Mouse (Mus musculus) small intestine, adult 2 months (tissue): ENCODE data around the gene Ttc8. TPM values are rescaled to one million over a fixed set of nuclear protein-coding genes. Genes with fewer than 3 reads are reported as not detected.

ENCODE experiments used
- H3K27ac ChIP-seq: fragments of 200-500 bp; 2 replicates; pipeline ENCODE4 v1.5.1; 2012; ENCODE audit warnings: low read depth, low read length, control low read depth, inconsistent platforms; ENCODE audit not compliant: insufficient read depth
- H3K27me3 ChIP-seq: fragments of 200-500 bp; 2 replicates; pipeline ENCODE4 v1.6.1; 2012; ENCODE audit warnings: mild to moderate bottlenecking, moderate library complexity, low read length, inconsistent platforms; ENCODE audit not compliant: control insufficient read depth, insufficient read depth
- H3K36me3 ChIP-seq: fragments of 200-500 bp; 2 replicates; pipeline ENCODE4 v1.6.1; 2012; ENCODE audit warnings: mild to moderate bottlenecking, low read length, control low read depth, inconsistent platforms; ENCODE audit not compliant: control insufficient read depth, insufficient read depth
- H3K4me1 ChIP-seq: fragments of 200-500 bp; 2 replicates; pipeline ENCODE4 v1.6.1; 2012; ENCODE audit warnings: low read length, inconsistent platforms, mixed read lengths; ENCODE audit not compliant: control insufficient read depth, insufficient read depth, insufficient read length
- H3K4me3 ChIP-seq: fragments of 200-500 bp; 2 replicates; pipeline ENCODE4 v1.5.1; 2012; ENCODE audit warnings: low read depth, mild to moderate bottlenecking, control low read depth, inconsistent platforms, low read length, moderate library complexity
- CTCF ChIP-seq: fragments of 200-500 bp; IDR thresholded peaks from 2 replicates; pipeline ENCODE4 v1.5.1; 2012; ENCODE audit warnings: low read depth, mild to moderate bottlenecking, control low read depth, inconsistent platforms, low read length, moderate library complexity, mixed read lengths; ENCODE audit not compliant: insufficient replicate concordance, insufficient read length; ENCODE audit errors: extremely low read depth
- POLR2A ChIP-seq: fragments of 200-500 bp; IDR thresholded peaks from 2 replicates; pipeline ENCODE4 v1.6.1; 2012; ENCODE audit warnings: low read depth, mild to moderate bottlenecking, control low read depth, inconsistent platforms, low read length, moderate library complexity
- WGBS: fragments of 180-500 bp; shearing (Covaris S2); methylation state at CpG from one replicate; pipeline ENCODE4 v1.1.7; 2018; 5-methylcytosine and 5-hydroxymethylcytosine counted together
- polyA plus RNA-seq: library from polyadenylated mRNA; depleted of rRNA; stranded (reverse); fragments of >200 nt; gene quantifications from 2 replicates; pipeline ENCODE4 v1.2.3, GENCODE M21; 2012; rRNA removed

Ttc8 gene
- polyA plus RNA-seq, 1 experiment: 3.5 TPM

DNA sequence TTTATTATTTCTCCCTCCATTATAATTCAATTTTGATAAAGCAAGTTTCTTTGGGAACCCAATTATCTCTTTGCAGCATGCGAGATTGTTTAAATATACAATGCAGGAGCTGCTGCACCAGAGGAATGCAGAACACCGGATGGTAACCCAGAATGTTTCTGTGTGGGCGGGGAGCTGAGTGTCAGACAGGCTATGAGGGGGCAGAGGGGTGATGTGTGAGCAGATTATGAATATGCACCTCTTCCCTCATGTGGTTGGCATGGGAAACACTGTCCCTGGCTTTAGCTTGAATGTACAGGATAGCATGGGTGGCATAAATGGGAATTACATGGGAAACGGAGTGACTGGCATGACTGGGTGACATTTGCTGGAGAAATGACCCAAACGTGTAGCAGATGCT is 108.3 kb downstream of the Ttc8 start:
- no peak overlapping the region for H3K4me3 ChIP-seq
- no peaks in the 10 kb centered on the region for H3K27me3 ChIP-seq
- H3K36me3 ChIP-seq: no peaks in the 10 kb centered on the region
- WGBS: 38% methylated on average over 5 of the region's 5 CpGs
- H3K27ac ChIP-seq: no peak overlapping the region
- no peak for TF ChIP-seq CTCF
- no peak for TF ChIP-seq POLR2A
- no peaks in the 10 kb centered on the region for H3K4me1 ChIP-seq

DNA sequence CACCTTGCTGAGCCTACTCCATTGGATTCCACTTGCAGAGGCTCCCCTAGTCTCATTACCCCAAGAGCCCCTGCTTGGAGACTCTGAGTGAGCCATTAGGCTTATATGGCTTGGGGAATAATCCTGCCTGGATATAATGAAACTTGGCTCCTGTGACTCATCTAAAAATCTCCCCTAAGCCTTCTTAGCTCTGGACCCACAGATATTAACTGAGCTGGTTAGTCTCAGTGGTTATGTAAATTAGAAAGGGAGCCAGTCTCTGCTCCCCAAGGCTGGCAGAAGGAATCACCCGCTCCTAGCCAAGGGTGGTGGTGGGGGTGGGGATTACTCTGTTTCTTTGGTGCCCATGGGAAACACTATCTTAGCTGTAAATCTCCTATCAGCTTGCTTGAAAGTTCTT is 109.6 kb downstream of the Ttc8 start:
- TF ChIP-seq CTCF: no peak
- Histone ChIP-seq H3K27me3 (no peaks in the 10 kb centered on the region), H3K4me1 (no peaks in the 10 kb centered on the region), H3K36me3 (no peaks in the 10 kb centered on the region), H3K4me3 (no peak overlapping the region), H3K27ac (no peak overlapping the region)
- 38% methylated on average over 1 of the region's 1 CpGs for WGBS

Other genes with a start within 250 kb of the Ttc8 start
- gene Ptpn21, start 183.2 kb upstream of the Ttc8 start, polyA plus RNA-seq: 9.6 and 24.7 TPM in 2 replicates
- gene Zc3h14, start 173.6 kb upstream of the Ttc8 start, polyA plus RNA-seq: 6.7 and 14.8 TPM in 2 replicates
- gene Eml5, start 19.1 kb upstream of the Ttc8 start, polyA plus RNA-seq: 0.32 and 0.70 TPM in 2 replicates